Mouse (Mus musculus) intestine, embryonic 14.5 days (tissue): ENCODE data around the gene Prkcg. TPM values are rescaled to one million over a fixed set of nuclear protein-coding genes. Genes with fewer than 3 reads are reported as not detected.
"Not testable (repeated sequence)": the region's sequence is repeated elsewhere in the genome, so short reads cannot be mapped to it uniquely, and the experiment has no call there.

Source experiments
- ATAC-seq: fragments of 200-750 bp; cut with Nextera tagmentation; replicated peaks from 2 replicates; pipeline ENCODE4 v1.8.0; 2017; ENCODE audit warnings: low read depth, moderate number of reproducible peaks, moderate TSS enrichment, moderate library complexity; ENCODE audit not compliant: low FRiP score, low TSS enrichment
- DNase-seq: peaks from one replicate; pipeline ENCODE4 v3.0.0-alpha.2; 2018; ENCODE audit warnings: low spot score
- H3K27ac ChIP-seq: fragments of 300-500 bp; sonication (generic); 2 replicates; pipeline ENCODE4 v1.5.1; 2014; ENCODE audit warnings: low read depth, mild to moderate bottlenecking, control low read depth
- H3K27me3 ChIP-seq: fragments of 300-500 bp; sonication (generic); replicated peaks from 2 replicates; pipeline ENCODE4 v1.6.1; 2014; ENCODE audit warnings: low read length, control low read depth; ENCODE audit not compliant: control insufficient read depth, insufficient read depth
- H3K36me3 ChIP-seq: fragments of 300-500 bp; sonication (generic); 2 replicates; pipeline ENCODE4 v1.6.1; 2014; ENCODE audit warnings: low read length, control low read depth; ENCODE audit not compliant: control insufficient read depth, insufficient read depth
- H3K4me1 ChIP-seq: fragments of 300-500 bp; sonication (generic); replicated peaks from 2 replicates; pipeline ENCODE4 v1.6.1; 2014; ENCODE audit warnings: low read length, control low read depth, mixed read lengths; ENCODE audit not compliant: control insufficient read depth, insufficient read depth
- H3K4me2 ChIP-seq: fragments of 300-500 bp; sonication (generic); 2 replicates; pipeline ENCODE4 v1.6.1; 2014; ENCODE audit warnings: low read length
- H3K4me3 ChIP-seq: fragments of 300-500 bp; sonication (generic); 2 replicates; pipeline ENCODE4 v1.5.1; 2014; ENCODE audit warnings: low read depth, low read length, control low read depth, mixed read lengths
- H3K9ac ChIP-seq: fragments of 300-500 bp; sonication (generic); 2 replicates; pipeline ENCODE4 v1.6.1; 2014; ENCODE audit warnings: mild to moderate bottlenecking, low read length
- H3K9me3 ChIP-seq: fragments of 300-500 bp; sonication (generic); 2 replicates; pipeline ENCODE4 v1.6.1; 2016; ENCODE audit warnings: low read length, control low read depth; ENCODE audit not compliant: control insufficient read depth
- WGBS: fragments of 180-500 bp; shearing (Covaris S2); extraction: QIAGEN DNeasy Blood & Tissue Kit; methylation state at CpG from one replicate; pipeline ENCODE4 v1.1.7; 2014; 5-methylcytosine and 5-hydroxymethylcytosine counted together
- polyA plus RNA-seq: library from polyadenylated mRNA; unstranded; fragments of >200 nt; fragmentation: Nextera tagmentation; extraction: Ambion mirVana; gene quantifications from 2 replicates; pipeline ENCODE4 v1.2.1, GENCODE M21; 2014

The Prkcg gene
- polyA plus RNA-seq, 1 experiment from 2014 or later = 0.70 TPM

DNA sequence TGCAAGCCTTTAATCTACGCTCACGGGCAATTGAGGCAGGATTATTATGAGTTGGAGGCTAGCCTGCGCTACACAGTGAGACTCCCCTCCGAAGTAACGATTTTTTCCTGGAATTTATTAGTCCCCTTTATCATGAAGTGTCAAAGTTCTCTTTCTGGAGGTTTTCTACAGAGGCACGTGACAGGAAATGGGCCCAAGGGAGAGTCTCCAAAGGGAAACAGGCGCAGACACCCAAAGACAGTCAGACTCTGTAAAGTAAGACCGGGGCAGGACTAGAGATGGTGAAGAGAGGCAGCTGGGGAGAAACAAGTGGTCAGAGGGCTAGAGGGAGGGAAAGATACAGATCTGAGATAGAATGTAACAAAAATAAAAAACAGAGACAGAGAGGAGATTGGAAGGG is 21.1 kb upstream of the Prkcg start:
- no peak overlapping the region for H3K9ac ChIP-seq
- no peaks in the 10 kb centered on the region for H3K36me3 ChIP-seq
- no peaks in the 10 kb centered on the region for H3K4me1 ChIP-seq
- H3K4me2 ChIP-seq = no peak overlapping the region
- DNase-seq (peak; percentile 21), ATAC-seq (no peak)
- WGBS = 60% methylated on average over 8 of the region's 8 CpGs
- peaks cover 6% of the 10 kb centered on the region; the same call in 1 of the 2 replicates for H3K27me3 ChIP-seq
- H3K27ac ChIP-seq = no peak overlapping the region
- no peak overlapping the region for H3K4me3 ChIP-seq
- no peaks in the 10 kb centered on the region for H3K9me3 ChIP-seq

DNA sequence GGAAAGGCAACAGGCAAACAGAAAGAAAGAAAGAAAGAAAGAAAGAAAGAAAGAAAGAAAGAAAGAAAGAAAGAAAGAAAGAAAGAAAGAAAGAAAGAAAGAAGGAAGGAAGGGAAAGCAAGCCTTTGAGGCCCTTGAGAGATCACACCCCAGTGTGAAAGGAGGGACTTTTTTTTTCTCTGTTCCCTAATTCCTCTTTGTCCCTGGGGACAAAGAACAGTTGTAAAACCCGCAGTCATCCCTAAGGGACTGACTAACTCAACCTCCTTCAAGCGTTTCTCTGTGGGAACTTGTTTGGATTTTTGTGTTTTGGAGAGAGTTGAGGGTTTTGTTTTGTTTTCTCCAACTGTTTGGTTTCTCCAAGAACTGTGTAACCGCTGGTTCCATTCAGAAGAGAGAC is 20.7 kb upstream of the Prkcg start:
- Histone ChIP-seq H3K9me3 (no peaks in the 10 kb centered on the region), H3K27ac (no peak overlapping the region), H3K4me1 (no peaks in the 10 kb centered on the region), H3K9ac (no peak overlapping the region), H3K4me3 (no peak overlapping the region), H3K36me3 (no peaks in the 10 kb centered on the region), H3K4me2 (no peak overlapping the region), H3K27me3 (peaks cover 6% of the 10 kb centered on the region; the same call in 1 of the 2 replicates)
- DNase-seq (peak; percentile 48), ATAC-seq (no peak)
- WGBS = 27% methylated on average over 3 of the region's 3 CpGs

DNA sequence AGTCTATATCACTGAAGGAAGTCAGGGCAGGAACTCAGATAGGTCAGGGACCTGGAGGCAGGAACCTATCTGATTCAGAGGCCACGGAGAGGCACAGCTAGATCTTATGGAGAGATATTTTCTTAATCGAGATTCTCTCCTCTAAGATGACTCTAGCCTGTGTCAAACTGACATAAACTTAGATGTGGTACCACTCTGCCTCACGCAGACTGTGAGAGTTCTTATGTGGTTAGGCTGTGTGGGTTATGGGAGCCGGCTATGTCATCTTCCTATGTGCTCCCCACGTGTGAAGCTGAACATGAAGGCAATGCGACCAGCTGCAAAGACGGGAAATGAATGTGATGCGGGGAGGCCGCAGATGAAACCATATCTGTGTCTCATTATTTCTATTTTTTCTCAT is 16.8 kb upstream of the Prkcg start:
- H3K9ac ChIP-seq = no peak overlapping the region
- WGBS = 87% methylated on average over 9 of the region's 9 CpGs
- DNase-seq = no peak
- no peaks in the 10 kb centered on the region for H3K27me3 ChIP-seq
- no peak overlapping the region for H3K4me2 ChIP-seq
- no peak overlapping the region for H3K27ac ChIP-seq
- no peak for ATAC-seq
- H3K36me3 ChIP-seq = no peaks in the 10 kb centered on the region
- no peak overlapping the region for H3K4me3 ChIP-seq
- H3K4me1 ChIP-seq = no peaks in the 10 kb centered on the region
- H3K9me3 ChIP-seq = no peaks in the 10 kb centered on the region

DNA sequence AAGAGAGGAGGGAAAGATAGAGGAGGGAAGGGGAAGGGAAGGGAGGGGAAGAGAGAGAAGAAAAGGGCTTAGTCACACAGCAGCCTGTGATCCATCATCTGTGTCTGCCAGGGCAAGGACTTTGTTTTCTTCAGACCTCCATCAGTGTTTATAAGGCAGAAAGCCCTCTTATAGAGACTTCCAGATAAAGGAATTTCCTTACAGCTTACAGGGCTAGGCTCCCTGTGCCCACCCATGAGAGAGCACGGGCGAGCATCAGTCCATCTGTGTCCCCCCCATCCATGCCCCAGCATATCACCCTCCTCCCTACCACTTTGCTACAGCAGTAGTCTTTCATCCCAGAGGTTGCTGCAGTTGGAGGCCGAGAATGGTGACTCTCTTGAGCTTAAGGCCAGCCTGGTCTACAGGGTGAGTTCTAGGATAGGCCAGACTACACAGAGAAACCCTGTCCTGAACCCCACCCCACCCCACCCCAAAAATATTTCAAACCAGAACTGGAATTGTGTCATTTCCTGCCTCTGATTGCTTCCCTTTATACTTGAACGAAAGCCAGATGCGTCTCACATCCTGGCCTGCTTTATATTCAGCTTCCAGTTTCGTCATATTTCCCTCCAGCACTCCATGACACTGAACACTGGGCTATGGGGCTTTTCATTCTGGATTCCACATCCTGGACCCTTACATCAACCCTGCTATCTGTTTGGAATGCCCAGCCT is 13.4 kb upstream of the Prkcg start:
- no peaks in the 10 kb centered on the region for H3K27me3 ChIP-seq
- 0 out of 2 replicates have a peak, but pooled peaks have one; percentile 58 for ATAC-seq

DNA sequence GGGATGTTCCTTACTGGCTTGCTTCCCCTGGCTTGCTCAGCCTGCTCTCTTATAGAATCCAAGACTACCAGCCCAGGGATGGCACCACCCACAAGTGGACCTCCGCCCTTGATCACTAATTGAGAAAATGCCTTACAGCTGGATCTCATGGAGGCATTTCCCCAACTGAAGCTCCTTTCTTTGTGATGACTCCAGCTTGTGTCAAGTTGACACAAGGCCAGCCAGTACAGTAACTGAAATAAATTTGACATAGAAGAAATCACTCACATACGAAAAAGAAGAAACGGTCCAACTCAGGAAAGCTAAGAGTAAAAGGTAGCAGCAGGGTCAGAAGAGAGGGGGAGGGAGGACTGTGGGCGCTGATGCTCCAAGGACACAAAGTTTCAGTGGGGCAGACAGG is 12.2 kb upstream of the Prkcg start:
- not testable (repeated sequence) for H3K27ac ChIP-seq, DNase-seq
- 48% methylated on average over 4 of the region's 4 CpGs for WGBS

More for the DNA sequence above, 13.4 kb upstream of the Prkcg start:
- Histone ChIP-seq H3K4me3 (no peak overlapping the region), H3K9ac (no peak overlapping the region), H3K36me3 (no peaks in the 10 kb centered on the region), H3K4me2 (no peak overlapping the region), H3K4me1 (no peaks in the 10 kb centered on the region), H3K27ac (peak overlapping the region; percentile 82), H3K9me3 (no peaks in the 10 kb centered on the region)
- DNase-seq = no peak
- 26% methylated on average over 6 of the region's 6 CpGs for WGBS

DNA sequence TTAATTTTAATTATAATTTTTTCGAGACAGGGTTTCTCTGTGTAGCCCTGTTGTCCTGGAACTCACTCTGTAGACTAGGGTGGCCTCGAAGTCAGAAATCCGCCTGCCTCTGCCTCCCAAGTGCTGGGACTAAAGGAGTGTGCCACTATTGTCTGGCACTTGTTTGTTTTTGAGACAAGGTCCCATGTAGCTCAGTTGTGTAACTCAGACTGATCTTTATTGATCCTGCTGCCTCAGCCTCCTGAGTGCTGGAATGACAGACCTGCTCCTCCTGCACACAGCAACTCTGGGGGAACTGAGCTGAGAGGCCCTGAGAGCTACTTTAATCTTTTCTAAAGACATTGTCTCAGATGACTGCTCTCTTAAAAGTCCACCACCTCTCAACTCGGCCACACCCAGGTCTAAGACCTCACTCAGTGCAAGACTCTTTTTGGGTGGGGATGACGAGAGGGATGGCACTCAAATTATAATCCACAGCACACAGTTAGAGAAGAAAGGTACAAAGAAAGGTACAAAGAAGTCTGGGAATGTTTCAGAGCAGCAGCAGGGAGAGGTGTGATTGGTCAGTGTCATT is 8.8 kb upstream of the Prkcg start:
- no peaks in the 10 kb centered on the region for H3K9me3 ChIP-seq
- H3K4me2 ChIP-seq = no peak overlapping the region
- H3K4me1 ChIP-seq = no peaks in the 10 kb centered on the region
- no peak overlapping the region for H3K4me3 ChIP-seq
- DNase-seq (no peak), ATAC-seq (no peak)
- H3K27ac ChIP-seq = peak overlapping the region; percentile 29; the same call in 1 of the 2 replicates
- 77% methylated on average over 5 of the region's 5 CpGs for WGBS
- H3K36me3 ChIP-seq = no peaks in the 10 kb centered on the region
- H3K9ac ChIP-seq = no peak overlapping the region
- H3K27me3 ChIP-seq = no peaks in the 10 kb centered on the region

More for the DNA sequence above, 12.2 kb upstream of the Prkcg start:
- H3K4me1 ChIP-seq, ATAC-seq, H3K4me3 ChIP-seq, H3K9me3 ChIP-seq, H3K36me3 ChIP-seq, H3K9ac ChIP-seq, H3K27me3 ChIP-seq, H3K4me2 ChIP-seq: not testable (repeated sequence)

DNA sequence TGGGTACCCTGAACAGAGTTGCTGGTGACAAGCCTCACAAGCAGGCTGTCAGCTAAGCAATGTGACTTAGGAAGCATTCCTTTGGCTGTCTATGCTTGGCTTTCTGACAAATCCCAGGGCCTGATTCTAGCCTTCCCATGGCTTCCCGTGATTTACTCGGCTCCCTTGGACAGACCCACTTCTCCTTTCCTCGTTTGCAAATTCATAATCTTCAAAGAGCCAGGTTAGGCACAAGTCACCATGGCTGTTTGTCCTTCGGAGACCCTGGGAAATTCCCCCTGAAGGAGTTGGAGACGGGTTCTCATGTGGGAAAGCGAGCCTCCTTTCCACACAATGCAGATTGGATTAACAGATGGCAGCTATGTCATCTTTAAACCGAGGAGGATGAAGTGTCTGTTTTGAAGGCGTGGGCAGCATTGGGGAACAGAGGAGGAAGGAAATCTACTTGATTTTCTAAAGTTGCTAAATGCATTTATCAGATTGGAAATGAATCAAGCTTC is 8.3 kb upstream of the Prkcg start:
- Histone ChIP-seq H3K9me3 (no peaks in the 10 kb centered on the region), H3K27me3 (no peaks in the 10 kb centered on the region), H3K36me3 (no peaks in the 10 kb centered on the region), H3K4me1 (no peaks in the 10 kb centered on the region), H3K4me2 (no peak overlapping the region), H3K4me3 (no peak overlapping the region), H3K27ac (peak overlapping the region; percentile 29; the same call in 1 of the 2 replicates), H3K9ac (no peak overlapping the region)
- DNase-seq (no peak), ATAC-seq (no peak)
- WGBS = 38% methylated on average over 8 of the region's 8 CpGs

DNA sequence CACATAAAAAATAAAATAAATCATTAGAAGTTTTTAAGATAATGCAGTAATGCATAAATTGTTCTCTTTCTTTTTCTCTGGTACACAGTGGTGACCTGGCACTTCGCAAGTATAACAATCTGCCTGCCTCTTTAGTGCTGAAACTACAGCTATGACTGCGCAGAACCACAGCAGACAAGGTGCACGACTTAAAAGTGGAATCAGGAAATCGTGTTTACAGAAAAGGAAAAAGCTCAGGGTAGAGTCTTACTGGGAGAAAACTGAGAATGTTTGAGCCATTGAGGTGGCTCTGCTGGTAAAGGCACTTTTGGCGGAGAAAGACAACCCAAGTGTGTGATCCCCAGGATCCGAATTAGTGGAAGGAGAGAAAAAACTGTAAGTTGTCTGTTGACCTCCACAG is 7.2 kb upstream of the Prkcg start:
- Histone ChIP-seq H3K9me3 (no peaks in the 10 kb centered on the region), H3K9ac (no peak overlapping the region), H3K4me3 (no peak overlapping the region), H3K4me1 (no peaks in the 10 kb centered on the region), H3K27me3 (no peaks in the 10 kb centered on the region), H3K27ac (no peak overlapping the region), H3K36me3 (no peaks in the 10 kb centered on the region), H3K4me2 (no peak overlapping the region)
- WGBS = 77% methylated on average over 6 of the region's 6 CpGs
- DNase-seq (no peak), ATAC-seq (no peak)
